Mouse (Mus musculus) lung, adult 2 months (tissue): ENCODE results near the gene Gpr139. TPM values are rescaled to one million over a fixed set of nuclear protein-coding genes. Genes with fewer than 3 reads are reported as not detected.

Experiments used
- DNase-seq: peaks from one replicate; pipeline ENCODE4 v3.0.0; 2022
- H3K4me1 ChIP-seq: fragments of 200-500 bp; 2 replicates; pipeline ENCODE4 v1.6.1; 2011; ENCODE audit warnings: low read length; ENCODE audit not compliant: control insufficient read depth, insufficient read depth
- H3K4me3 ChIP-seq: fragments of 200-500 bp; replicated peaks from 2 replicates; pipeline ENCODE3; 2011; ENCODE audit warnings: low read depth, mild to moderate bottlenecking, control low read depth, low read length; ENCODE audit errors: extremely low read depth
- CTCF ChIP-seq: fragments of 200-500 bp; IDR thresholded peaks from 2 replicates; pipeline ENCODE4 v1.5.1; 2011; ENCODE audit warnings: mild to moderate bottlenecking, low read length, control low read depth; ENCODE audit not compliant: insufficient read depth
- POLR2A ChIP-seq: fragments of 200-500 bp; IDR thresholded peaks from 2 replicates; pipeline ENCODE4 v1.6.1; 2011; ENCODE audit warnings: low read depth, mild to moderate bottlenecking, control low read depth, low read length, borderline replicate concordance; ENCODE audit errors: extremely low read depth
- WGBS: fragments of 180-500 bp; shearing (Covaris S2); methylation state at CpG from one replicate; pipeline ENCODE4 v1.1.7; 2018; 5-methylcytosine and 5-hydroxymethylcytosine counted together
- polyA plus RNA-seq: library from polyadenylated mRNA; depleted of rRNA; stranded (reverse); fragments of >200 nt; gene quantifications from 2 replicates; pipeline ENCODE4 v1.2.3, GENCODE M21; 2012; rRNA removed

Gene Gpr139
- not detected in 2 replicates for polyA plus RNA-seq

DNA sequence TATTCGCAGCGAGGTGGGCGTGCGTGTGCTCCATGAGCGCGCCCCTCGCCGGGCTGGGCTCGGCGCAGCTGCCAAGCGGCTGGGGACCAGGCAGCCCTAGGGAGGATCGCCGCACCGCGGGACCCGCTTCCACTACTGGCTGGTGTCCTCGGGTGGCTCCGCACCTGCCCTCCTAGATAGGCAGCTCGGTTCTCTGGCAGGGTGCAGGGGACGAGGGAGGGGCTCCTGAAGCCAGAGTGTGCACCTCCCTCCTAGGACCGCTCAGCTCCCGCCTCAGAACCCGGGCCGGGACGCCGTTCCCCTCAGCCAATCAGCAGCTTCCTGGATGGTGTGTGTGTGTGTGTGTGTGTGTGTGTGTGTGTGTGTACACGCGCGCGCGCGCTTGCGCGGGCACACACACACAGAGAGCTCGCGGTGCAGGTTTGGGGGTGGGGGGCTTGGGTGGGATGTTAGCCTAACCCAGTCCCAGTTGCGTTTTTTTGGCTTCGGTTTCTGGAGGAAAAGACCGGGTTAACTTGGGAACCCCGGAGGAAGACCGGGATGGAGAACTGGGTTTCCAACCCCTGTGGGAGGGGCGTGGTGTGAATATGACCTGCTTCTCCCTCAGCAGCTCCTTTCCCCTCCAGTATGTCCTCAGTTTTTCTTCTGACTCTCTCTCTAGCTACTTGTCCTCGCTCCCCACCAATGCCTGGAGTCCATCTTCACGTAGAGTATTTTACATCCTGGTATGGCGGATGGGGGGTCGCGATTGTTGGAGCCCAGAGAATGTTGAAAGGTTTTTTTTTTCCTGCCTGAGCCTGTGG lies at the start of gene Gpr139:
TSS of gene Gpr139 (minus strand) at position 263 of the 803 bp plus-strand sequence.
- no peak for TF ChIP-seq CTCF
- H3K4me1 ChIP-seq = no peaks in the 10 kb centered on the region
- 1% methylated on average over 47 of the region's 47 CpGs for WGBS
- DNase-seq = no peak
- H3K4me3 ChIP-seq = no peak within 1 kb of the TSS

DNA sequence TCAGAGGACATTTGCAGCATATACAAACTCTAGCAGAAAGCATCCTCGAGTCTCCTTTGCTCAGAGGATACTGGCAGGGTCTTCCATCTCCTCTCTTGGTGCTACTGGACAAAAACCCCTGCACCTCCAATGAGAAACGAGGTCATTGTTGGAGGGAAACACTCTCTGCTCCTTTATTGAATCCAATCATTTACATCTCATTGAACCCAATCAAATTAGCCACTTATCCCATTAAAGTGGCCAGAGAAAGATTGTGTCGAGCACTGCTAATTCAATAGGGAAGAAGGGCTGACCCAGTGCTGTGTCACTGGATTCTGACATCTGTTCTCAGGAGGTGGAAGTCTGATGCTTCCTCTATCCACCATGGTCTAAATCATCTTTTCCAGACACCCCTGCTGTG lies 46.6 kb upstream of the Gpr139 start:
- no peak for TF ChIP-seq CTCF
- no peak for TF ChIP-seq POLR2A
- Histone ChIP-seq H3K4me3 (no peak overlapping the region), H3K4me1 (no peaks in the 10 kb centered on the region)
- WGBS = 49% methylated on average over 3 of the region's 3 CpGs
- DNase-seq = no peak

DNA sequence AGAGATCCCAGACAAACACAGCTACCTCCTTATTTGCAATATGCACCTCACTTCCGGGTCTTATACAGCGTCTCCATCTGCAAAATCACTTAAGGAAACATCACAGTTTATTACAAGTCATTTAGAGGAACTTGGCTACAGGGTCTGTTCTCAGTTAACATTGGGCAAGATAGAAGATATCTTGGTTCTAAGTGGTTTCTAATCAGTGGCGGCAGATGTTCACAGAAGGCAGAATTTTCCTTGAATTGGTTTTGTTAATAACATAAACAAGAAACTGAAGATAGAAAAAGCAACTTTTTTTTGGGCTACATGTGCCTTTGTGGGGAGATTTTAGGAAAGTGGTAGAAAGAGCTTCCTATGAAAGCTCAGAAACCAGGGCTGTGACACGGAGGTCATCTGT lies 38.3 kb upstream of the Gpr139 start:
- no peaks in the 10 kb centered on the region for H3K4me1 ChIP-seq
- no peak for DNase-seq
- 72% methylated on average over 4 of the region's 4 CpGs for WGBS
- H3K4me3 ChIP-seq = no peak overlapping the region
- no peak for TF ChIP-seq POLR2A
- TF ChIP-seq CTCF = no peak

DNA sequence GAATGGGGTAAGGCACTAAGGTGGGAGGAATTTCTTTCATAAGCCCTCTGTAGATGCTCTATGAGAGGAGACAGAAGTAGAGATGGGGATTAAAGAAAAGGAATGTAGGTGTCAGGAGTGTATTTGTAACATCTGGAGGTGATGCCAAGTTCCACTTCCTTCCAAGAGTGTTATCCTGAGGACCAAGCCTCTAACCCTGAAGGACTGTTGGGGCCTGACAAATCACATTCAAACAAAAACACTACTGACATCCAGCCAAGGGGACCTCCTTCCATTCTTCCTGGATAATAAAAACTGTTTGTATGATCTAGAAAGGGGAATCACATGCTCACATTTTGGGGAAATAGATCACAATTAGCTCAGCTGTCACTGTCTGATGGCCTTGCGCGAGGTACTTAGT lies 34.7 kb upstream of the Gpr139 start:
- no peak for TF ChIP-seq POLR2A
- TF ChIP-seq CTCF = no peak
- H3K4me1 ChIP-seq = no peaks in the 10 kb centered on the region
- DNase-seq = no peak
- no peak overlapping the region for H3K4me3 ChIP-seq
- 88% methylated on average over 2 of the region's 2 CpGs for WGBS

DNA sequence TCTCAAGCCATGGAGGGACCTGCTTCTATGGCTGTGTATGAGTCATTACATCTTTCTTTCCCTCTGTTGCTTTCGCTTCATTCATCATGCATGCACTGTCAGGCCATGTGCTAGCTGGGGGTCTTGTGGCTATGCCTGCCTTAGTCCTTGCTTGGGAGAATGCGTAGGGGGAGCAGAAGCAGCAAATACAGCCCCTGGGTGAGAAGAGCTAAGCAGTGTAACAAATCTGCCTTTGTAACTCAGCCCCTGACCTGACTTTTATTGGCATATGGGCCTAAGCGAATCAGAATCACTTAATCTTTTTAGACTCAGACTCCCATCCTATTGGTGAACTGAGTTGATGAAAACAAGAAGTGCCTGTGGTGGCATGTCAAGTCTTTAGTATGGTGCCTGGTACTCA lies 22.8 kb upstream of the Gpr139 start:
- no peak for TF ChIP-seq CTCF
- no peak for TF ChIP-seq POLR2A
- Histone ChIP-seq H3K4me1 (no peaks in the 10 kb centered on the region), H3K4me3 (no peak overlapping the region)
- no peak for DNase-seq
- WGBS = 70% methylated on average over 3 of the region's 3 CpGs

DNA sequence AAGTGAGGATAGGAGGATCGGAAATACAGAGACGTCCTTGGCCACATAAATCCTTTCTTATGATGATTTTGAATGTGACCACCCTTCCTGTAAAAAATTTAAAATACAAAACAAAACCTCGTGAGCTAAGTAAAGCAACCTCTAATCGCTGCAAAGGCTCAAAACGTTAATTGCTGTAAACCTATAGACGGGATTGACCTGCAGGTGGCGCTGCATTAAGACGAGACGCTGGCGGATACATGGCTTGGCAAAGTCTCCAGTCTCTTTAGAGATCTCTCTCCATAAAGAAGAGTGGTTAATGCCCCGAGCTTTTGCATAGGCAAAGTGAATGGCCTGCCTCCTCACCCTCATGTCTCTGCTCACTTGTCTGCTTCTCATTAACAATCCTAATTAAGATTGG lies 2.0 kb upstream of the Gpr139 start:
- Histone ChIP-seq H3K4me1 (no peaks in the 10 kb centered on the region), H3K4me3 (no peak overlapping the region)
- DNase-seq = no peak
- 17% methylated on average over 11 of the region's 11 CpGs for WGBS
- TF ChIP-seq POLR2A = no peak
- no peak for TF ChIP-seq CTCF

DNA sequence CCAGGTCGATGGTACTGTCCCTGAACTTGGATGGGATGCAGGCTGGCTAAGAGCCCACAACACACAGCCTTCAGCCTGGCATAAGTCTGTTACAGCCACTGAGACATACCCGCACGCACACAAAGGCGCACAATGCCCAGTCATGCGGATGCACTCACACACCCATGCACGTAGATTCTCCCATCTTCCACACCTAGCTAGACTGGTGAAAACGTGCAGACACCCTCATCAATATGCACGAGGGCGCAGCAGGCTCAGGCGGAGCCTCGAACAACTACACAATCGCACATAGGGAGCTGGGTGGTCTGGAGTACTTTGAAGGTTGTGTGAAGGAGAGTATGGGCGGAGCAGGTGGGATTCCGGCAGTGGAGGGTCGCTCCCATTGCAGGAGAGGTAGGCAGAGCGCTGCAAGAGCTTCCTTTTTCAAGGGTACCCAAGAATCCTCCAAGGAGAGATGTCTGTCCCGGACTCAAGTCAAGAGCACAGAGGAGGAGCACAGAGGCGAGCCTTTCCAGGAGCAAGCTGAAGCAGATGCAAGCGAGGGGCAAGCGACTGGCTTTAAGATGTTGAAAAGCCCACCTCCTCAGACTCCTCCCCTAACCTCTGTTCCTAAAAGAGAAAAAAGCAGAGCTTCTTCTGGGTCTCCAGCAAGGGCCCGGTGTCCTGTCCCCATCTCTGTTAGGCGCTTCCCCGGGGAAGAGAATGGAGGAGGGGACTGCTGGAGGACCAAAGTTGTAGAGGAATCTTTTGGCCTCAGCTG lies 958 bp upstream of the Gpr139 start:
- Histone ChIP-seq H3K4me3 (no peak overlapping the region), H3K4me1 (no peaks in the 10 kb centered on the region)
- 5% methylated on average over 23 of the region's 23 CpGs for WGBS
- TF ChIP-seq CTCF (no peak), POLR2A (no peak)
- DNase-seq = no peak

DNA sequence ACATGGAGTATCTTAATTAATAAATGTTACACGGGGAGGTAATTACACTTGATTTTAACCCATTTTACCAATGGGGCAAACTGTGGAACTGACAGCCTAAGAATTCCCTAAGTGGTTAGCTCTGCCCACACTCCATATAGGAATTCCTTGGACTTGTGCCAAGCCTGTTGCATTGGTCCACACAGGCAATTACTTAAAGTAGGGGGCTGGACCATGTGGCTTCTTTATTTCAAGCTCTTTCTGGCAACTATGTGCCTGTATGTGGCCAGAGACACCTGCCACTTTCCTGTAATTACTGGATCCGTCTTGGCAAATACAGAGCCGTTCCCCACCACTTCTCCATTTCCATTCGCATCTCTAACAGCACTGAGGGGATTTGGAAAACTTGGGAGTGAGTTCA lies 3.4 kb downstream of the Gpr139 start:
- Histone ChIP-seq H3K4me1 (no peaks in the 10 kb centered on the region), H3K4me3 (no peak overlapping the region)
- no peak for TF ChIP-seq POLR2A
- no peak for TF ChIP-seq CTCF
- DNase-seq = no peak
- WGBS = 58% methylated on average over 4 of the region's 4 CpGs

DNA sequence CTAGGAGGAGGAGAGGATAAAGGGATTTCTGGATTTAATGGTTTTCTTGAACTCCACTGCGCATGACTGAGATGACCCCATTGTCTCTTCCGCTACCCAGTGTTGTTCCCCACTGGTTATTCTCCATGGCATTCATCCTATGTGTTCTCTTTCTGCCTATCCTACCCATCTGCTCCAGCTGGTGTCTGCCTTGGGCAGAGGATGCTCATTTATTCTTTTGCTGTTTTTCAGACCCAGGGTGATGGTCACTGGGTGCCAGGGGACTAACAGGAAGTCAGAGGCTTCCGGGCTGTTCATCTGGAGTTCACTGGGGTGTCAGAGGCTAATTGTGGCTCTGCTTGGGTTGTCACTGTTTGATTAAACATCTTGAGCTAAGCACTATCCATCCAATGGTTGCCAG lies 24.4 kb downstream of the Gpr139 start:
- no peak for DNase-seq
- no peaks in the 10 kb centered on the region for H3K4me1 ChIP-seq
- TF ChIP-seq CTCF (no peak), POLR2A (no peak)
- no peak overlapping the region for H3K4me3 ChIP-seq
- WGBS = 78% methylated on average over 3 of the region's 3 CpGs

DNA sequence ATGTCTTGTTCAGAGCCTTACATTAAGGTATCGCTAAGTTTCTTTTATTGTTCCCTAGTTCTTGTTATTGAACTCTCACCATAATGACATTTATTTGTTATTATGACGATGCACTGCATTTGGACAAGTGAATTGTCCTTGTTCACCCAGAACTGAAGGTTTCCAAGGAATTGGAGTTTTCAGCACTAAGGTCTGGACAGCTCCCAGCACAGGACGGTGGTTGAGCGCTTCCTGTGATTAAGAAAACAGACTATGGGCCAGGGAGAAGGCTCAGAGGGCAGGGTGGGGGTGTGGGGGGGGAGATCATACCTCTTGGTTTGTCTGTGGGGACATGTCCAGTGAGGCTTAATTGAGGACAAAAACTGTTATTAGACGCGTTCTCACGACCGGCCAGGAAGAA lies 72.6 kb downstream of the Gpr139 start:
- Histone ChIP-seq H3K4me1 (no peaks in the 10 kb centered on the region), H3K4me3 (no peak overlapping the region)
- 69% methylated on average over 8 of the region's 8 CpGs for WGBS
- no peak for DNase-seq
- TF ChIP-seq POLR2A (no peak), CTCF (no peak)
